Mouse (Mus musculus): ENCODE results near the gene Tor1b.

Tor1b gene

GRCm38 (mm10) chr2:30990221-30990620, 37.5 kb downstream of the Tor1b start:
- DNase-seq (ENCODE audit: low spot score): no peak

GRCm38 (mm10) chr2:30994853-30995252, 42.1 kb downstream of the Tor1b start:
- DNase-seq (ENCODE audit: low spot score): no peak

GRCm38 (mm10) chr2:30995432-30995996, 42.8 kb downstream of the Tor1b start:
- no peak for DNase-seq (ENCODE audit: low spot score)

DNA sequence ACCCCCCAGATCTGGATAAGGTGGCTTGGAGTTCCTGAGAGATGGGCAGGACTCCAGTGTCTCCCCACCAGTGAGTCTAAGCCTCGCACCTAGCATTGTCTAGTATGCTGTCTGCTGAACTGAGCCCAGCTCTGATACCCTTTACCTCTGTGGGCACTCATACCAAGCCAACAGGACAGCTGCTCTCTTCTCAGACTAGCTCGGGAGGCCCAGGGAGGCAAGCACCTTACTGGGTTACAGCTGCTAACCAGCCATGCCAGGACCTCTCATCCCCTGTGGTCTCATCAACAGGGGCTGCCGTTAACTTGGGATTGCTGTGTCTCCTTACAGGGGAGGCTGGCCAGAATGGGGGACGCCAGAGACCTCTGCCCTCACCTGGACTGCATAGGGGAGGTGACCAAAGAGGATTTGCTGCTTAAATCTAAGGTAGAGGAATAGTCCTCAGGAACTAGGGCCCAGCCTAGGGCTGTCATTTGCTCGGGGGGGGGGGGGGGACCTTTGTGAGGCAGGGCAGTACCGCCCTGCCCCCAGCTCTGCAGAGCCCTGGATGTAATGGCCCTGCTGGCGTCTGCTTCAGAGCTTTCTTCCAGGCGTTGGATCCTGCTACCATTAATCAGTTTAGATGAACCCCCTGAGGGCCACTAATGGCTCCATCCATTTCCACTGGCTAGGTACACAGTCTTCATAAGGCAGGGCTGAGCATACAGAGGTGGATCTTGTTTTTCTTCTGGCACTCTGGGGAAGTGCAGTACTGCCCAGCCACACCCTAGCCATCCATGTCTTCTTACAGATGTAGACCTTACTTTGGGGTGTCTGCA, 45.9 kb downstream of the Tor1b start:
- DNase-seq (ENCODE audit: low spot score): no peak

DNA sequence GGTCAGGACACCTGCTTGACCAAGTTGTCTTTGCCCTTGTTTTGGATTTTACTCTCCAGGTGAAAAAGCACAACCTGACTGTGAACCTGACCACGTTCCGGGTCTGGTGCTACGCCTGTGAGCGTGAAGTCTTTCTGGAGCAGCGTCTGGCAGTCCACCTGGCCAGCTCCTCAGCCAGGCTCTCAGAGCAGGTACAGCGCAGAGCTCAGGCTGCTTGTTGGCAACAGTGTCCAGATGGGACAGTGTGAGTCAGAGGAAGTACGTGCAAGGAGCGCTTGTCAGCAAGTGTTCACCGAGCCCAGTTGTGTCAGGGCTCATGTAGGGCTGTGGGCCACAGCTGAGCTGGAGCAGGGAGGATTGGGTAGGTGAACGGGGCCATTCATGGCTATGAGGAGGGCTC, 50.1 kb downstream of the Tor1b start:
- no peak for DNase-seq (ENCODE audit: low spot score)

DNA sequence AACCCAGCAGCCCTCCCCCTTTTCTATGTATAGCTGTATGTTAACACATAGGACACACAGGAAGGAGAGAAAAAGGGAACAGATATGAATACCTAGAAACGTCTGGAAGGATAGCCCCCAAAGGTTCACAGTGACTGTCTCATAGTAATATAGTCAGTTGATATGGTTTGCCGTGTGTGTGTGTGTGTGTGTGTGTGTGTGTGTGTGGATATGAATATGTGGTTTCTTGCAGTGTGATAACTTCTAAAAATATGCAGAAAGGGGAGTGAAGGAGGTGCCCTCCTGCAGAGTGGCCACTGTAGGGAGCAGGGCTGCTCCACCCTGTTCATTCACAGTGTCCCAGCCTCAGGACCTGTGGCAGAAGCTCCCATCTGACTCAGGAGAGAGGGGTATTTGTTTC, 52.7 kb downstream of the Tor1b start:
- no peak for DNase-seq (ENCODE audit: low spot score)

DNA sequence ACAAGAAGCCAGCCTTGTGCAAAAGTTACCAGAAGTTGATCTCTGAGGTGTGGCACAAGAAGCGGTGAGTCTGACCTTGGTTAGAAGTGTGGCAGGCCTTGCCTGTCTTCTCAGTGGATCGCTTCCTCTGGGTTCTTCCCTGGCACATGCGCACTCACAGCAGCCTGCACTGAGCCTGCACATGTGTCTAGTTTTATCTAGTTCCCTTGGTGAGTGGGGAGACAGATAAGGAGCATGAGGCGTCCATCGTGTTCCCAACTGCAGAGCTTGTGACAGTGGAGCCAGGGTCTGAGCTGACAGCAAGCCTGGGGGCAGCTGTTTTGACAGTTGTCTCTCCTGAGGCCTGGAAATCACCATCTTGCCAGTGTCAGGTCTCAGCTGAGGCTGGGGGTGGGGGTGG, 53.7 kb downstream of the Tor1b start:
- peak; percentile 86 for DNase-seq (ENCODE audit: low spot score)

DNA sequence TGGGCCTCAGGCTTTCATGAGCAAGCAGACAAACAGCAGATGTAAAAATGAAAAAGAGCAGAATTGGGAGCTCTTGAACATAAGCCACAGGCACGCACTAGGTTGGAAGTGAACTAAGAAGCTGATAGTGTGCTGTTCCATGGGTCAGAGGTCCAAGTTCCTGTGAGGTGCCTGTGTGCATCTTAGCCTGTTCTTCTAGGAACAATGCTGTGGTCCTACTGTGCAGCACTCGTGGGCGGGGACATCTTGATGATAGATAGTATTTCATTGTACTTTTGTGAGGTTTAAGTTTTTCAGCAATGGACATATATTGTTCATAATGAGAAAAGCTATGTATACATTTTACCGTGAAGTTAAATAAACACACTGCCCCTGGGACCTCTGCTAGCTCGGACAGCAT, 54.4 kb downstream of the Tor1b start:
- DNase-seq (ENCODE audit: low spot score): peak; percentile 15

Measured in c-Kit-positive CD71-positive TER-119-positive erythroid progenitor cells, embryonic 14.5 days (primary cell).